Mouse (Mus musculus): Measurements from ENCODE around the gene Mcrs1.
"Not testable (repeated sequence)": the region's sequence is repeated elsewhere in the genome, so short reads cannot be mapped to it uniquely, and the experiment has no call there.

The Mcrs1 gene

GRCm38 (mm10) chr15:99249938-99250337 lies 1.8 kb downstream of the Mcrs1 start:
- no peak for DNase-seq

- peak; percentile 65 for DNase-seq
These were observed 2.8 kb downstream of the Mcrs1 start for GRCm38 (mm10) chr15:99248972-99249371.

GRCm38 (mm10) chr15:99246736-99247135 lies 5.0 kb downstream of the Mcrs1 start:
- DNase-seq = not testable (repeated sequence)

- DNase-seq = no peak
These were observed 9.7 kb downstream of the Mcrs1 start for GRCm38 (mm10) chr15:99242045-99242444.

- no peak for DNase-seq
These were observed 10.5 kb downstream of the Mcrs1 start for GRCm38 (mm10) chr15:99241249-99241648.

GRCm38 (mm10) chr15:99240129-99240528 lies 11.6 kb downstream of the Mcrs1 start:
- DNase-seq = no peak

- DNase-seq = no peak
These were observed 13.8 kb downstream of the Mcrs1 start for GRCm38 (mm10) chr15:99238006-99238405.

GRCm38 (mm10) chr15:99234326-99235010 lies 17.3 kb downstream of the Mcrs1 start:
- no peak for DNase-seq

- DNase-seq = no peak
These were observed 18.0 kb downstream of the Mcrs1 start for GRCm38 (mm10) chr15:99233719-99234118.

- no peak for DNase-seq
These were observed 19.8 kb downstream of the Mcrs1 start for GRCm38 (mm10) chr15:99231998-99232397.

- no peak for DNase-seq
These were observed 25.7 kb downstream of the Mcrs1 start for GRCm38 (mm10) chr15:99226090-99226489.

GRCm38 (mm10) chr15:99225081-99225810 lies 26.5 kb downstream of the Mcrs1 start:
- peak; percentile 61 for DNase-seq

- DNase-seq = peak; percentile 79
These were observed 27.4 kb downstream of the Mcrs1 start, which contains the start of gene Kcnh3 for GRCm38 (mm10) chr15:99224208-99224911. Gene Kcnh3, plus strand, starts transcription at chr15:99224861.

GRCm38 (mm10) chr15:99223585-99224207 lies 28.1 kb downstream of the Mcrs1 start:
- peak; percentile 66 for DNase-seq

GRCm38 (mm10) chr15:99222794-99223584 lies 28.8 kb downstream of the Mcrs1 start:
- DNase-seq = no peak

GRCm38 (mm10) chr15:99221315-99221952 lies 30.3 kb downstream of the Mcrs1 start:
- no peak for DNase-seq

- no peak for DNase-seq
These were observed 34.1 kb downstream of the Mcrs1 start for GRCm38 (mm10) chr15:99217630-99218029.

GRCm38 (mm10) chr15:99215741-99216463 lies 35.9 kb downstream of the Mcrs1 start:
- no peak for DNase-seq

GRCm38 (mm10) chr15:99214941-99215340 lies 36.8 kb downstream of the Mcrs1 start:
- DNase-seq = no peak

- no peak for DNase-seq
These were observed 38.6 kb downstream of the Mcrs1 start for GRCm38 (mm10) chr15:99213183-99213582.

GRCm38 (mm10) chr15:99205959-99206358 lies 45.8 kb downstream of the Mcrs1 start:
- no peak for DNase-seq
